Mouse (Mus musculus): ENCODE results near the gene Fsip1.

DNA sequence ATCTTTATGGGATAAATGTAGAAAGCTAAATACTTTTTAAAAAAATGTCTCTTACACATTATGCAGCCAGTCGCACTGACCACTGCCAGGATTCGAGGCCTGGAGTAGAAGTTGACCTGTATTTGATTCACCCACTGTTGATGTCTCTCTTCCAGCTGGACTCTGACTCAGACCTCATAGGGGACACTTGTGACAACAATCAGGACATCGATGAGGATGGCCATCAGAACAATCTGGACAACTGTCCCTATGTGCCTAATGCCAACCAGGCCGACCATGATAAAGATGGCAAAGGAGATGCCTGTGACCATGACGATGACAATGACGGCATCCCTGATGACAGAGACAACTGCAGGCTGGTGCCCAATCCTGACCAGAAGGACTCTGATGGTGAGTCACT is 134.5 kb downstream of the Fsip1 start:
- no peak for TF ChIP-seq CTCF (IDR thresholded peaks at IDR 0.05; ENCODE audit: borderline replicate concordance, insufficient read depth, low read length)
- TF ChIP-seq POLR2A (IDR thresholded peaks at IDR 0.05; ENCODE audit: low read depth, low read length) = peak; percentile 80
